Mouse (Mus musculus): Measurements from ENCODE around the gene Gm20388. TPM values are rescaled to one million over a fixed set of nuclear protein-coding genes. Genes with fewer than 3 reads are reported as not detected.

Gene Gm20388
- polyA plus RNA-seq, 1 experiment from 2014 or later, result 1.4 TPM

- ATAC-seq (ENCODE audit: low read depth), result no peak
- Histone ChIP-seq H3K9me3 (replicated peaks; ENCODE audit: control insufficient read depth, low read length) (no peaks in the 10 kb centered on the region), H3K4me1 (ENCODE audit: control insufficient read depth, low read depth, low read length) (no peaks in the 10 kb centered on the region), H3K27ac (ENCODE audit: low read length) (no peak overlapping the region), H3K4me2 (ENCODE audit: low read depth, low read length) (no peak overlapping the region), H3K36me3 (ENCODE audit: control insufficient read depth, insufficient read depth) (peaks cover 10% of the 10 kb centered on the region), H3K27me3 (ENCODE audit: control insufficient read depth, insufficient read depth, low read depth, low read length) (no peaks in the 10 kb centered on the region), H3K4me3 (ENCODE audit: low read depth, low read length) (no peak overlapping the region), H3K9ac (ENCODE audit: low read depth, low read length) (no peak overlapping the region)
- WGBS (ENCODE audit: insufficient replicate concordance), result 72% methylated on average over 11 of the region's 11 CpGs
Measured at GRCm38 (mm10) chr8:121808032-121808431, 1897.4 kb downstream of the Gm20388 start.

- WGBS (ENCODE audit: insufficient replicate concordance), result 86% methylated on average over 11 of the region's 11 CpGs
- no peak overlapping the region for H3K9ac ChIP-seq (ENCODE audit: low read depth, low read length)
- no peak overlapping the region for H3K4me2 ChIP-seq (ENCODE audit: low read depth, low read length)
- no peak overlapping the region for H3K4me3 ChIP-seq (ENCODE audit: low read depth, low read length)
- no peaks in the 10 kb centered on the region for H3K27me3 ChIP-seq (ENCODE audit: control insufficient read depth, insufficient read depth, low read depth, low read length)
- no peak for ATAC-seq (ENCODE audit: low read depth)
- no peaks in the 10 kb centered on the region for H3K4me1 ChIP-seq (ENCODE audit: control insufficient read depth, low read depth, low read length)
- H3K27ac ChIP-seq (ENCODE audit: low read length), result no peak overlapping the region
- H3K36me3 ChIP-seq (ENCODE audit: control insufficient read depth, insufficient read depth), result peaks cover 7% of the 10 kb centered on the region
- H3K9me3 ChIP-seq (replicated peaks; ENCODE audit: control insufficient read depth, low read length), result no peaks in the 10 kb centered on the region
Measured at GRCm38 (mm10) chr8:121809524-121810155, 1899.0 kb downstream of the Gm20388 start.

- H3K9me3 ChIP-seq (replicated peaks; ENCODE audit: control insufficient read depth, low read length), result no peaks in the 10 kb centered on the region
- no peak overlapping the region for H3K4me2 ChIP-seq (ENCODE audit: low read depth, low read length)
- no peaks in the 10 kb centered on the region for H3K4me1 ChIP-seq (ENCODE audit: control insufficient read depth, low read depth, low read length)
- H3K27me3 ChIP-seq (ENCODE audit: control insufficient read depth, insufficient read depth, low read depth, low read length), result no peaks in the 10 kb centered on the region
- no peak overlapping the region for H3K27ac ChIP-seq (ENCODE audit: low read length)
- no peaks in the 10 kb centered on the region; the same call in none of the 2 replicates for H3K36me3 ChIP-seq (ENCODE audit: control insufficient read depth, insufficient read depth)
- H3K4me3 ChIP-seq (ENCODE audit: low read depth, low read length), result no peak overlapping the region
- no peak overlapping the region for H3K9ac ChIP-seq (ENCODE audit: low read depth, low read length)
- no peak for ATAC-seq (ENCODE audit: low read depth)
- 78% methylated on average over 3 of the region's 3 CpGs for WGBS (ENCODE audit: insufficient replicate concordance)
Measured at GRCm38 (mm10) chr8:121811502-121811901, 1900.9 kb downstream of the Gm20388 start.

GRCm38 (mm10) chr8:121811931-121812570 lies 1901.4 kb downstream of the Gm20388 start:
- no peak overlapping the region for H3K4me3 ChIP-seq (ENCODE audit: low read depth, low read length)
- H3K9me3 ChIP-seq (replicated peaks; ENCODE audit: control insufficient read depth, low read length), result no peaks in the 10 kb centered on the region
- H3K36me3 ChIP-seq (ENCODE audit: control insufficient read depth, insufficient read depth), result no peaks in the 10 kb centered on the region; the same call in none of the 2 replicates
- H3K9ac ChIP-seq (ENCODE audit: low read depth, low read length), result no peak overlapping the region
- H3K27me3 ChIP-seq (ENCODE audit: control insufficient read depth, insufficient read depth, low read depth, low read length), result no peaks in the 10 kb centered on the region
- no peak overlapping the region for H3K4me2 ChIP-seq (ENCODE audit: low read depth, low read length)
- H3K27ac ChIP-seq (ENCODE audit: low read length), result no peak overlapping the region
- WGBS (ENCODE audit: insufficient replicate concordance), result 82% methylated on average over 12 of the region's 12 CpGs
- ATAC-seq (ENCODE audit: low read depth), result no peak
- H3K4me1 ChIP-seq (ENCODE audit: control insufficient read depth, low read depth, low read length), result no peaks in the 10 kb centered on the region

GRCm38 (mm10) chr8:121818226-121818625 lies 1907.6 kb downstream of the Gm20388 start:
- no peaks in the 10 kb centered on the region for H3K27me3 ChIP-seq (ENCODE audit: control insufficient read depth, insufficient read depth, low read depth, low read length)
- H3K27ac ChIP-seq (ENCODE audit: low read length), result no peak overlapping the region
- WGBS (ENCODE audit: insufficient replicate concordance), result 72% methylated on average over 7 of the region's 7 CpGs
- H3K9me3 ChIP-seq (replicated peaks; ENCODE audit: control insufficient read depth, low read length), result no peaks in the 10 kb centered on the region
- no peak overlapping the region for H3K4me2 ChIP-seq (ENCODE audit: low read depth, low read length)
- H3K4me3 ChIP-seq (ENCODE audit: low read depth, low read length), result no peak overlapping the region
- no peaks in the 10 kb centered on the region; the same call in none of the 2 replicates for H3K36me3 ChIP-seq (ENCODE audit: control insufficient read depth, insufficient read depth)
- no peak for ATAC-seq (ENCODE audit: low read depth)
- H3K4me1 ChIP-seq (ENCODE audit: control insufficient read depth, low read depth, low read length), result no peaks in the 10 kb centered on the region
- no peak overlapping the region for H3K9ac ChIP-seq (ENCODE audit: low read depth, low read length)

- Histone ChIP-seq H3K9me3 (replicated peaks; ENCODE audit: control insufficient read depth, low read length) (no peaks in the 10 kb centered on the region), H3K27me3 (ENCODE audit: control insufficient read depth, insufficient read depth, low read depth, low read length) (no peaks in the 10 kb centered on the region), H3K4me3 (ENCODE audit: low read depth, low read length) (no peak overlapping the region), H3K36me3 (ENCODE audit: control insufficient read depth, insufficient read depth) (no peaks in the 10 kb centered on the region; the same call in 1 of the 2 replicates), H3K9ac (ENCODE audit: low read depth, low read length) (no peak overlapping the region), H3K4me1 (ENCODE audit: control insufficient read depth, low read depth, low read length) (no peaks in the 10 kb centered on the region), H3K27ac (ENCODE audit: low read length) (no peak overlapping the region), H3K4me2 (ENCODE audit: low read depth, low read length) (no peak overlapping the region)
- no peak for ATAC-seq (ENCODE audit: low read depth)
- WGBS (ENCODE audit: insufficient replicate concordance), result 81% methylated on average over 6 of the region's 6 CpGs
Measured at GRCm38 (mm10) chr8:121820840-121821239, 1910.2 kb downstream of the Gm20388 start.

- Histone ChIP-seq H3K4me3 (ENCODE audit: low read depth, low read length) (no peak overlapping the region), H3K4me1 (ENCODE audit: control insufficient read depth, low read depth, low read length) (no peaks in the 10 kb centered on the region), H3K4me2 (ENCODE audit: low read depth, low read length) (no peak overlapping the region), H3K27ac (ENCODE audit: low read length) (no peak overlapping the region), H3K36me3 (ENCODE audit: control insufficient read depth, insufficient read depth) (no peaks in the 10 kb centered on the region; the same call in 1 of the 2 replicates), H3K27me3 (ENCODE audit: control insufficient read depth, insufficient read depth, low read depth, low read length) (no peaks in the 10 kb centered on the region), H3K9me3 (replicated peaks; ENCODE audit: control insufficient read depth, low read length) (no peaks in the 10 kb centered on the region), H3K9ac (ENCODE audit: low read depth, low read length) (no peak overlapping the region)
- ATAC-seq (ENCODE audit: low read depth), result no peak
- 80% methylated on average over 11 of the region's 11 CpGs for WGBS (ENCODE audit: insufficient replicate concordance)
Measured at GRCm38 (mm10) chr8:121821320-121821719, 1910.7 kb downstream of the Gm20388 start.

- WGBS (ENCODE audit: insufficient replicate concordance), result 83% methylated on average over 7 of the region's 9 CpGs
- ATAC-seq (ENCODE audit: low read depth), result no peak
Measured at GRCm38 (mm10) chr8:121821770-121822169, 1911.1 kb downstream of the Gm20388 start.

GRCm38 (mm10) chr8:121827726-121828125 lies 1917.1 kb downstream of the Gm20388 start:
- ATAC-seq (ENCODE audit: low read depth), result no peak
- no peak overlapping the region for H3K9ac ChIP-seq (ENCODE audit: low read depth, low read length)
- H3K27me3 ChIP-seq (ENCODE audit: control insufficient read depth, insufficient read depth, low read depth, low read length), result no peaks in the 10 kb centered on the region
- H3K4me3 ChIP-seq (ENCODE audit: low read depth, low read length), result no peak overlapping the region
- 76% methylated on average over 5 of the region's 5 CpGs for whole genome bisulfite sequencing (ENCODE audit: insufficient replicate concordance)
- no peaks in the 10 kb centered on the region for H3K36me3 ChIP-seq (ENCODE audit: control insufficient read depth, insufficient read depth)
- no peak overlapping the region for H3K4me2 ChIP-seq (ENCODE audit: low read depth, low read length)
- H3K27ac ChIP-seq (ENCODE audit: low read length), result no peak overlapping the region
- no peaks in the 10 kb centered on the region for H3K9me3 ChIP-seq (replicated peaks; ENCODE audit: control insufficient read depth, low read length)
- peaks cover 16% of the 10 kb centered on the region for H3K4me1 ChIP-seq (ENCODE audit: control insufficient read depth, low read depth, low read length)

More at GRCm38 (mm10) chr8:121821770-121822169, 1911.1 kb downstream of the Gm20388 start:
- no peaks in the 10 kb centered on the region for H3K4me1 ChIP-seq (ENCODE audit: control insufficient read depth, low read depth, low read length)
- H3K27ac ChIP-seq (ENCODE audit: low read length), result no peak overlapping the region
- no peak overlapping the region for H3K9ac ChIP-seq (ENCODE audit: low read depth, low read length)
- H3K36me3 ChIP-seq (ENCODE audit: control insufficient read depth, insufficient read depth), result no peaks in the 10 kb centered on the region; the same call in 1 of the 2 replicates
- H3K27me3 ChIP-seq (ENCODE audit: control insufficient read depth, insufficient read depth, low read depth, low read length), result no peaks in the 10 kb centered on the region
- no peak overlapping the region for H3K4me3 ChIP-seq (ENCODE audit: low read depth, low read length)
- H3K9me3 ChIP-seq (replicated peaks; ENCODE audit: control insufficient read depth, low read length), result no peaks in the 10 kb centered on the region
- H3K4me2 ChIP-seq (ENCODE audit: low read depth, low read length), result no peak overlapping the region

Measured in liver, embryonic 16.5 days (tissue).